Mouse (Mus musculus): ENCODE measurements around the gene Ctsc. TPM values are rescaled to one million over a fixed set of nuclear protein-coding genes. Genes with fewer than 3 reads are reported as not detected.

The Ctsc gene
- polyA plus RNA-seq, 1 experiment from 2014 or later: 49.3 TPM

DNA sequence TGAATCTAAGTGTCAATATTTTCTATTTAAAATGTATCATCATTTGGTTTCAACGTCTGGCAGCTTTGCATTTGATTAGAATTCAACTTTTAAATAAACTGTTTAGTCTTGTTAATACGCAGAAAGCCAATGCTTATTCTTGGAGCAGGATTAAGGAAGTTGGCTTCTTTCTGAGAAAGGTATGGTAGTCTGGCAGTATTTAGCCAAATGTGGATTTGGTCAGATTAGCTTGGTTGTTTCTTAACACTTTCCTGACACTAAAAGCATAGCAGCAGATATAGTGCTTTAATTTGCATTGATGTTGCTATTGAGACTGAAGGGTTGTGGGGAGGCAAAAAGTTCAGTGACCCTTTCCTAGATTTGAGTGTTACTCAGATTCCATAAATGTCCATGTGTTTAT is 14.2 kb downstream of the Ctsc start:
- Histone ChIP-seq H3K4me2 (replicated peaks; ENCODE audit: low read depth) (no peak overlapping the region), H3K9ac (ENCODE audit: low read depth, low read length) (no peak overlapping the region), H3K9me3 (ENCODE audit: control insufficient read depth) (no peaks in the 10 kb centered on the region), H3K27ac (ENCODE audit: low read depth, low read length) (no peak overlapping the region), H3K27me3 (replicated peaks; ENCODE audit: control insufficient read depth, insufficient read depth, low read length) (no peaks in the 10 kb centered on the region), H3K4me3 (ENCODE audit: low read depth, low read length) (no peak overlapping the region), H3K36me3 (ENCODE audit: control insufficient read depth, insufficient read depth) (no peaks in the 10 kb centered on the region), H3K4me1 (replicated peaks; ENCODE audit: control insufficient read depth, insufficient read depth, low read length) (no peaks in the 10 kb centered on the region; the same call in 1 of the 2 replicates)
- 67% methylated on average over 2 of the region's 2 CpGs for WGBS
- no peak for TF ChIP-seq CTCF (IDR thresholded peaks at IDR 0.05; ENCODE audit: low read depth)
- no peak for ATAC-seq

DNA sequence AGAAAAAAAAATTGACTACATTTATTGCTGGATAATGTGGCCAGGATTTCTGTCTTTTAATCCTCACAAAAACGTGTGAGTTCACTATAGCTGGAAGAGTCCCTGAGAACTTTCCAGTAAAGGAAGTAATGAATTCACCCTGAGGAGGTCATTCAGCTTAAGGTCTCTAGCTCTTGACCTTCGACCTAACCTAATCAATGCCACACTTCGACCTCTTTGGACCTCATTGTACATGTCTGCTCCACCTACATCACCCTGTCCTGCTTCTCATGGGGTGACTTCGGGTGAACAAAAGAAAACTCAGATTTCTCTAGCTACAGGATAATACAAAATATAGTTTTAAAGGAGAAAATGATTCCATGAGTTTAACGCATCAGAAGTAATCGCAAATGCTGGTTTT is 16.0 kb downstream of the Ctsc start:
- TF ChIP-seq CTCF (IDR thresholded peaks at IDR 0.05; ENCODE audit: low read depth): no peak
- no peaks in the 10 kb centered on the region for H3K36me3 ChIP-seq (ENCODE audit: control insufficient read depth, insufficient read depth)
- no peak overlapping the region for H3K9ac ChIP-seq (ENCODE audit: low read depth, low read length)
- H3K4me1 ChIP-seq (replicated peaks; ENCODE audit: control insufficient read depth, insufficient read depth, low read length): no peaks in the 10 kb centered on the region; the same call in 1 of the 2 replicates
- H3K27me3 ChIP-seq (replicated peaks; ENCODE audit: control insufficient read depth, insufficient read depth, low read length): no peaks in the 10 kb centered on the region
- no peak overlapping the region for H3K27ac ChIP-seq (ENCODE audit: low read depth, low read length)
- no peak overlapping the region for H3K4me2 ChIP-seq (replicated peaks; ENCODE audit: low read depth)
- H3K9me3 ChIP-seq (ENCODE audit: control insufficient read depth): no peaks in the 10 kb centered on the region
- no peak overlapping the region for H3K4me3 ChIP-seq (ENCODE audit: low read depth, low read length)
- WGBS: 68% methylated on average over 6 of the region's 6 CpGs
- ATAC-seq: peak; percentile 60; the same call in 1 of the 2 replicates

DNA sequence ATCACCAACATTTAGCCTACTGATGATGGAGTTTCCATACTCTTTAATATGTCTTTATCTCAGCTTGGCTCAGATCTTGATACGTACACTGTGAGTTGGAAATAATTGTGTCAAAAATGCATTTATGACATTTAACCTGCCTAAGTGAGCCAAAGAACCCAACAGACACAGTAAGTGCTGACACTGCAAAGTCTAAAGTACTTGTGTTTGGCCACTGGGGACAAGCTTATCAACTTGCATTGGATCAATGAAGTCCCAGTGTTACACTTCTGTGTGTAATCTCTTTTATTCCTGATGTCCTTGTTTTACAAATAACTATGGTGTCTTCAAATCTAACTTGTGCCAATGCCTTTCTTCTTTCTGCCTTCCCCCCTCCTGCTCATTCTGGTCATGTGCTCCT is 18.1 kb downstream of the Ctsc start:
- no peak for TF ChIP-seq CTCF (IDR thresholded peaks at IDR 0.05; ENCODE audit: low read depth)
- WGBS: 66% methylated on average over 1 of the region's 1 CpGs
- no peaks in the 10 kb centered on the region for H3K9me3 ChIP-seq (ENCODE audit: control insufficient read depth)

GRCm38 (mm10) chr7:88296932-88297331 is 19.0 kb downstream of the Ctsc start:
- Histone ChIP-seq H3K27ac (ENCODE audit: low read depth, low read length) (no peak overlapping the region), H3K27me3 (replicated peaks; ENCODE audit: control insufficient read depth, insufficient read depth, low read length) (no peaks in the 10 kb centered on the region), H3K36me3 (ENCODE audit: control insufficient read depth, insufficient read depth) (0 out of 2 replicates have a peak, but pooled peaks cover 1% of the 10 kb centered on the region), H3K4me2 (replicated peaks; ENCODE audit: low read depth) (no peak overlapping the region), H3K9me3 (ENCODE audit: control insufficient read depth) (no peaks in the 10 kb centered on the region), H3K4me3 (ENCODE audit: low read depth, low read length) (no peak overlapping the region), H3K9ac (ENCODE audit: low read depth, low read length) (no peak overlapping the region), H3K4me1 (replicated peaks; ENCODE audit: control insufficient read depth, insufficient read depth, low read length) (no peaks in the 10 kb centered on the region; the same call in 1 of the 2 replicates)
- WGBS: 67% methylated on average over 6 of the region's 6 CpGs
- no peak for ATAC-seq
- TF ChIP-seq CTCF (IDR thresholded peaks at IDR 0.05; ENCODE audit: low read depth): no peak

More for the DNA sequence above, 18.1 kb downstream of the Ctsc start:
- ATAC-seq: no peak
- H3K27ac ChIP-seq (ENCODE audit: low read depth, low read length): no peak overlapping the region
- H3K4me3 ChIP-seq (ENCODE audit: low read depth, low read length): no peak overlapping the region
- H3K4me2 ChIP-seq (replicated peaks; ENCODE audit: low read depth): no peak overlapping the region
- no peaks in the 10 kb centered on the region for H3K27me3 ChIP-seq (replicated peaks; ENCODE audit: control insufficient read depth, insufficient read depth, low read length)
- no peaks in the 10 kb centered on the region for H3K36me3 ChIP-seq (ENCODE audit: control insufficient read depth, insufficient read depth)
- no peaks in the 10 kb centered on the region; the same call in 1 of the 2 replicates for H3K4me1 ChIP-seq (replicated peaks; ENCODE audit: control insufficient read depth, insufficient read depth, low read length)
- no peak overlapping the region for H3K9ac ChIP-seq (ENCODE audit: low read depth, low read length)

DNA sequence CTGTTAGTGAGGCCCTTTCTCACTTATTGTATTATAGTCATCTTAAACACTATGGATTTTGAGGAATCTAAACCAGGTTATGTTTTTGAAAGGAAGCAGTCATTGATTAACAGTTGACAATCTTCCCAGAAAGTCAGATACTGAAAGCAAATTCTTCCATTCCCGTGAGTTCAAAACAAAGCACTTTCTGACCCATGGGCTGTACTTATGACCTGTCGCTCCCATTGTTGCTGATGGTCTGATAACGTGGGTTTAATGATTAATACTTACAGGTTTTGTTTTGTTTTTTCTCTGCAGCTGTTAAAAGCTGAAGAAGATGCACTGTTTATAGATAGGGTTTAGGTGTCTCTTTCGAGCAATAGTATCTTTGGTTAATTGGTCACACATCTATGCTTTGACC is 27.9 kb downstream of the Ctsc start:
- H3K27me3 ChIP-seq (replicated peaks; ENCODE audit: control insufficient read depth, insufficient read depth, low read length): no peaks in the 10 kb centered on the region
- H3K36me3 ChIP-seq (ENCODE audit: control insufficient read depth, insufficient read depth): peaks cover 9% of the 10 kb centered on the region; the same call in 1 of the 2 replicates
- no peaks in the 10 kb centered on the region for H3K4me1 ChIP-seq (replicated peaks; ENCODE audit: control insufficient read depth, insufficient read depth, low read length)
- no peak overlapping the region for H3K4me3 ChIP-seq (ENCODE audit: low read depth, low read length)
- H3K27ac ChIP-seq (ENCODE audit: low read depth, low read length): no peak overlapping the region
- H3K9ac ChIP-seq (ENCODE audit: low read depth, low read length): no peak overlapping the region
- H3K9me3 ChIP-seq (ENCODE audit: control insufficient read depth): no peaks in the 10 kb centered on the region
- WGBS: 54% methylated on average over 4 of the region's 4 CpGs
- no peak for TF ChIP-seq CTCF (IDR thresholded peaks at IDR 0.05; ENCODE audit: low read depth)
- ATAC-seq: peak; percentile 60; the same call in 1 of the 2 replicates
- H3K4me2 ChIP-seq (replicated peaks; ENCODE audit: low read depth): no peak overlapping the region

DNA sequence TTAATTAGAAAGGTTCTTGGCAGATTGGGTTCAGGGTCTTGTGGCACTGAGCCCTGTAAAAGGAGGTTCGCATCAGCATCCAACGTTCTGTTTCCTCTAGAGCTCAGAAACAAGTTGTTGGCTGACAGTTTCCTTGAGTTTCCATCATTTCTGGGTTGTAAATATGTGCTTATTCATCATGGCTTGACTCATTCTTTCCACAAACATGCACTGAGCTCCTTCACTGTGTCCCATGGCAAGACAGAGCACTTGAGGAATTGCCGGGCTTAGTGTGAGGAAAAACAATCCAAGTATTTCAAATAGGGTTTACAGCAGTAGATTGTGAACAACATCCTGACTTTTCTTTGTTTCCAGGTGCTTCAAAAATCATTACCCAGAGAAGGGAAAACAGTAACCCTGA is 28.8 kb downstream of the Ctsc start:
- Histone ChIP-seq H3K9ac (ENCODE audit: low read depth, low read length) (no peak overlapping the region), H3K4me1 (replicated peaks; ENCODE audit: control insufficient read depth, insufficient read depth, low read length) (no peaks in the 10 kb centered on the region), H3K9me3 (ENCODE audit: control insufficient read depth) (no peaks in the 10 kb centered on the region), H3K4me2 (replicated peaks; ENCODE audit: low read depth) (no peak overlapping the region), H3K36me3 (ENCODE audit: control insufficient read depth, insufficient read depth) (peaks cover 9% of the 10 kb centered on the region; the same call in 1 of the 2 replicates), H3K27ac (ENCODE audit: low read depth, low read length) (no peak overlapping the region), H3K4me3 (ENCODE audit: low read depth, low read length) (no peak overlapping the region), H3K27me3 (replicated peaks; ENCODE audit: control insufficient read depth, insufficient read depth, low read length) (no peaks in the 10 kb centered on the region)
- ATAC-seq: no peak
- no peak for TF ChIP-seq CTCF (IDR thresholded peaks at IDR 0.05; ENCODE audit: low read depth)
- 64% methylated on average over 3 of the region's 3 CpGs for WGBS

All from intestine, postnatal 0 days (tissue).